Mouse (Mus musculus) 3134 (cell line): Measurements from ENCODE around the gene Nradd.

Experiments used
- DNase-seq: peaks from one replicate; pipeline ENCODE4 v3.0.0-alpha.2; 2011; ENCODE audit warnings: low spot score; ENCODE audit not compliant: insufficient read length; ENCODE audit errors: extremely low read depth

Gene Nradd

GRCm38 (mm10) chr9:110624361-110625166 lies at the start of gene Nradd:
TSS of gene Nradd (minus strand) at chr9:110624452.
- DNase-seq: peak; percentile 98

- no peak for DNase-seq
Observed at GRCm38 (mm10) chr9:110673107-110673752, 49.0 kb upstream of the Nradd start.

- DNase-seq: no peak
Observed at GRCm38 (mm10) chr9:110672462-110673106, 48.3 kb upstream of the Nradd start.

- no peak for DNase-seq
Observed at GRCm38 (mm10) chr9:110669785-110670184, 45.5 kb upstream of the Nradd start.

GRCm38 (mm10) chr9:110668601-110669293 lies 44.5 kb upstream of the Nradd start:
- no peak for DNase-seq

- DNase-seq: no peak
Observed at GRCm38 (mm10) chr9:110667219-110667836, 43.1 kb upstream of the Nradd start.

- DNase-seq: no peak
Observed at GRCm38 (mm10) chr9:110666374-110666773, 42.1 kb upstream of the Nradd start.

- no peak for DNase-seq
Observed at GRCm38 (mm10) chr9:110665912-110666311, 41.7 kb upstream of the Nradd start.

GRCm38 (mm10) chr9:110662844-110663243 lies 38.6 kb upstream of the Nradd start:
- no peak for DNase-seq

GRCm38 (mm10) chr9:110660856-110661612 lies 36.8 kb upstream of the Nradd start:
- no peak for DNase-seq

- no peak for DNase-seq
Observed at GRCm38 (mm10) chr9:110660208-110660607, 36.0 kb upstream of the Nradd start.

- no peak for DNase-seq
Observed at GRCm38 (mm10) chr9:110659521-110659920, 35.3 kb upstream of the Nradd start.

GRCm38 (mm10) chr9:110657474-110658078 lies 33.3 kb upstream of the Nradd start:
- no peak for DNase-seq

GRCm38 (mm10) chr9:110656249-110657221 lies 32.3 kb upstream of the Nradd start, which contains the start of gene Ccdc12:
TSS of gene Ccdc12 (plus strand) at chr9:110656503.
- peak; percentile 95 for DNase-seq

GRCm38 (mm10) chr9:110655651-110656007 lies 31.4 kb upstream of the Nradd start:
- DNase-seq: no peak

- no peak for DNase-seq
Observed at GRCm38 (mm10) chr9:110654726-110655650, 30.7 kb upstream of the Nradd start.
